Mouse (Mus musculus): Measurements from ENCODE around the gene Tmem145. TPM values are rescaled to one million over a fixed set of nuclear protein-coding genes. Genes with fewer than 3 reads are reported as not detected.
"Not testable (repeated sequence)": the region's sequence is repeated elsewhere in the genome, so short reads cannot be mapped to it uniquely, and the experiment has no call there.

The Tmem145 gene
- total RNA-seq (2021): 10 to 100 TPM; 23.0 to 25.0 TPM
- long read RNA-seq, transcript Tmem145-201 (15 exons, 2,298 nt): major isoform, 18 of 36 reads
- long read RNA-seq, partial matches to known transcripts: 4 of 36 reads
- long read RNA-seq, other reads (novel, unspliced or antisense): 13 of 36 reads

DNA sequence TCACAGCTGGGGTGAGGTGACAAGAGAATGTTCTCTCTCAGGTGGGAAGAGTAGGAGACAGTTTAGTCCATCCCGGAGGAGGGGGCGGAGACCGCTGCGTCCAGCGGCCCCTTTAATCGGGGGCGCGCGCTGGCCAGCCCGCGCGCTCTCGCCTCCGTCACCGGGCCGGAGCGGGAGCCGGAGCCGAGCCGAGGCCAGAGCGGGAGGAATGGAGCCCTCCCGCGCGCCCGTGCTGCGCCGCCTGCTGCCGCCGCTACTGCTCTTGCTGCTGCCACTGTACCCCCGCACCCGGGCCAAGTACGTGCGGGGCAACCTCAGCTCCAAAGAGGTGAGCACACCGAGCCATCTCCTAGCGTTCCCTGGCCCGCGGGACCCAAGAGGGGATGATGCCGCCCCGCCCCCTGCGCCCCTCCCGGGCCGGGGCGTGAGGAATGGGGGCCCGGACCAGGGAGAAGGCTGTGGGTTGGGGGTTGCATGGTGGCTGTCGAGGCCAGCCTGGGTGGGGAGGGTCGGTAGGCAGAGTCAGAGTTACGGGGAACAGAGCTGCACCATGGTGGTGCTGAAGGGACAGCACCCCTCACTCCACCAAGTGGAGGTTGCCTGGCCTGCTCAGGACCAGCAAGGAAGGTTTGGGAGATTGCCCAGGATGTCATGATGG, at the start of gene Tmem145:
Gene Tmem145, plus strand, starts transcription at position 151 of the 658 bp plus-strand sequence.
- DNase-seq (ENCODE audit: low spot score in 2 of 2): no peak

DNA sequence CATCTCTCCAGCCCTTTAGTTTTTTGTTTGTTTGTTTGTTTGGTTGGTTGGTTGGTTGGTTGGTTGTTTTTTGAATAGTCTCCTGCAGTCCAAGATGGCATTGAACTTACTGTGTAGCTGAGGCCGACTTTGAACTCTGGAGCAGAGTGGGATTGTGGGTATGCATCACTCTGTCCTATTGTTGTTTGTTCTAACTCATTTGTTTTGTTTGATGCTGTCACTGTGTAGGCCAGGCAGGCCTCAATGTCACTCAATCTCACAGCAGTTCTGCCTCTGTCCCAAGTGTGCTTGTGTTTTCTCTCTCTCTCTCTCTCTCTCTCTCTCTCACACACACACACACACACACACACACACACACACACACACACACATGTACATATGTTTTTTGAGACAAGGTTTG, 44.0 kb upstream of the Tmem145 start:
- no peak for DNase-seq (ENCODE audit: low spot score in 2 of 2)

DNA sequence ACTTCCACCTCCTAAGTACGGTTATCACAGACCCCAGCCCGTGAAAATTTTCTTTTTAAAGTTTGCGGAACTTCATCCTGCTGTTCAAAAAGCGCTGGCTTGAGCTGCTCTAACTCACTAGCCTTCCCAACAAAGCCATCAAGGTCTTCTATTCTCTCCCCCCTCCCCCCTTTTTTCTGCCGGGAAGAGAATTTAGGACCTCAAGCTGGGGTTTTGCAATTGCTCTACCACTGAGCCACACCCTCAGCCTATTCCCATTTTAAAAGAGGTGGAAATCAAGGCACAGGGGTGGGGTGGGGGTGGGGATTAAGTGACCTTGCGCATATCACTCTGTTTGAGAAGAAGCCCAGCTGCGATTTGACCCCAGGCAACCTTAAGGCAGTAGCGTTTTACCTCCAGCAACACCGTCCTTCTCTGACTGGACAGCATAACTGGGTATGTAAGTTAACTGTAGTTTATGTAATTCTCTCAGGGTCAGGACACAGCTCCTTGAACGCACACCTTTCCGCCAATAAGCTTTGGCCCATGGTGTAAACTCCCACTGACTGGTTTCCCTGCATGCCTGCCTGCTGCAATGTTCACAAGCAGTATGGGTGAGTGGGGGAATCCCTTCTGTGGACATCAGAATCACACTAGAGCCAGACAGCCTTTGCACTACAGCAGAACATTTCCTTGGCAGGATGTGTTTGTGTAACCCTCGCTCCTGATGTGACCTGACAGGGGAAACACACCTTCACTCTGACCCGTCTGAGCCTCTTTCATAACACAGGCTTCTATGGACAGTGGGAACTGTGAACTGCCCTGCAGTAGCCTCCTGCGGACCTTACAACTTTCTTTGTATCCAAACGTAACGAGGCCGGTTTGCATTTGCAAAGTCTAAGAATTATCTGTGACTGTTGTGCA, 41.7 kb upstream of the Tmem145 start:
- DNase-seq (ENCODE audit: low spot score in 2 of 2): no peak

DNA sequence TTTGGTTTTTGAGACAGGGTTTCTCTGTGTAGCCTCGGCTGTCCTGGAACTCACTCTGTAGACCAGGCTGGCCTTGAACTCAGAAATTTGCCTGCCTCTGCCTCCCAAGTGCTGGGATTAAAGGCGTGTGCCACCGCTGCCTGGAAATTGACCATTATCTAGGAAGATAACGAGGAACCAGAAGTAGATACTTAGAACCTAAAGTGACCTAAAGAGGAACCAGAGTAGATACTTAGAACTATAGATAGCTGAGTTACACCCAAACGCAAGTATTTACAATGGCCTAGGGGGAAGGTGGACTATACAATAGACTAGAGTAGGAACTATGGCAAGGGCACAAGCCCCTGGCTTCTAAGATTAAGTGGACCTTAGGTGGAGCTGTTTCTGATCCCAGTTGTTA, 40.2 kb upstream of the Tmem145 start:
- DNase-seq (ENCODE audit: low spot score in 2 of 2): not testable (repeated sequence)

DNA sequence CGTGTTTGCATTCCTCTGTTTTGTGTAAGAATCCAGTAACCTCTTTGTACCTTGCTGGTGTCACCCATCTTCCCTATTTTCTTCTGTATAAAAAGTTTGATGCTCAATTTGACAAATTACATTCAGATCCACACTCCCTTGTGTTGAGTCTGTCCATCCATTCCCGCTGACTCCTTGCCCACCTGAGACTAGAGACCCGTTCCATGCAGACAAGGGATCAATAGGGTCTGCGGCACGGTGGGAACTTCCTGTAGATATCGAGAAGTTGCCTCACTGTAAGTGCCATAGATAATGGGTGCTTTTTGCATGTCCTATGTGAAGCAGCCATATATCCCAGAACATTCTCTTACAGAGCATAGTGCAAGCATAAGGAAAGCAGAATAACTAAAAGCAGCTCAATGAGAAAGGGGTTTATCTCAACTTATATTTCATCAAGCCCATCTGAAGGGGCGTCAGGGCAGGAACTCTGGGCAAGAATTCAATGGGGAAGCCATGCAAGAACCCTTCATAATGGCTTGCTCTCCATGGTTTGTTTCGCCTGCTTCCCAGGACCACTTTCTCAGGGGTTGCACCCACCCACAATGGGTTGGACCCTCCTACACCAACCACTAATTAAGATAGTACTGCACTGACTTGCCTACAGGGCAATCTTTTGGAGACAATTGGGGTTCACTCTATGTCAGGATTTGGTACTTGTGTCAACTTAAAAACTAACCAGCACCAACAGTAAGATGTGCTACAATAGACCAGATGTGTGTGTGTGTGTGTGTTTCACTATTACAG, 39.5 kb upstream of the Tmem145 start:
- no peak for DNase-seq (ENCODE audit: low spot score in 2 of 2)

DNA sequence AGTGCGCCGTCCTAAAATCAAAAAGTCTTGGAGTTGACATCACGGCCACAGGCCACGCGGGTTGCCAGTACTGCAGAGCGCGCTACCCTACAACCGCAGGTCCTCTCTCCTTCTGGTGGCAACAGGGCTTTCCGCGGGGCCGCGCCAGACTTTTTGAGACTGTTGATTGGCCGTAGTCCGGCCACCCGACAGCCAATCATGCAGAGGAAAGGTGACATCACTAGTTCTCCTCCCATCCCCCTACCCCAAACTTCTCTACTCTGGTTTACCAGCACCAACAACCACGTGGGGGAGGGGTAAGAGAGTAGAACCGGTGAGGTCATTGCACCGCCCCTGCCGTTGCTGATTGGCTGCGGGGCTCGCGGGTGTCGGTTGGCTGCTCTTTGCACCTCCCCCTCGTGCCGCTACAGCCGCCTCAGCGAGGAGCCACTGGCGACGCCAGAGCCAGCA, 38.6 kb upstream of the Tmem145 start, which contains the start of gene Cic:
Gene Cic, plus strand, starts transcription at position 404 of the 450 bp plus-strand sequence.
- DNase-seq (ENCODE audit: low spot score in 2 of 2): peak; percentile 99 to 100

DNA sequence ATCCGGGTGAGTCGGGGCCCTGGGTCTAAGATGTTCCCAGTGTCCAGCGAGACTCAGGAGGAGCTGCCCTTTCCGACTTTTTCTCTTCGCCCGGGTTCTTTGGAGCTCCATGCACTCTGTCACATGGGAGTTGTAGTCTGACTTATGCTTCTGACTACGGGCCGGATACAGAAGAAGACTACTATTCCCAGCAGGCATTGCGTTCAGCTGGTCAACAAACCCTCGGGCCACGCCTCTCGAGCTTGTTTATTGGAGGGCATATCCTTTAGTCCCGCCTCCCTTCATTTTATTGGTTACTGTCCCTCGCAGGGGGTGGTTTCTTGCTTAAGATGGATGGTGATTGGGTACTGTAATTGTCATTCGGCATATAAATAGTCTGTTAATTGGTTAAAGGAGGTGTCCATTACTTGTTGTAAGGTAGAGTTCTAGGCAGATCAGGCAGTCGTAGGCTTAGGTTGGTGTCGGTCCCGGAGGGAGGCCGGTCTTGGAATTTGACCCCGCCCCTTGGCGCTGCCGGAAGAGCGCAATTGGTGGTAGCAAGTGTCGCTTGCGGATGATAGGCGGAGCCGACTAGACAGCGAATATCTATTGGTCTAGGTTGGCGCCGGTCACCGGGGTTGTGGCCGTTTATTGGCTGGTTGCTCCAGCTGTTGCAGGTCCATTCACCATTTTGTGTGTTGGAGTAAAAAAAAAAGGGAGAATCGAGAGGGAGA, 38.0 kb upstream of the Tmem145 start:
- DNase-seq (ENCODE audit: low spot score in 2 of 2): peak; percentile 99 to 100

DNA sequence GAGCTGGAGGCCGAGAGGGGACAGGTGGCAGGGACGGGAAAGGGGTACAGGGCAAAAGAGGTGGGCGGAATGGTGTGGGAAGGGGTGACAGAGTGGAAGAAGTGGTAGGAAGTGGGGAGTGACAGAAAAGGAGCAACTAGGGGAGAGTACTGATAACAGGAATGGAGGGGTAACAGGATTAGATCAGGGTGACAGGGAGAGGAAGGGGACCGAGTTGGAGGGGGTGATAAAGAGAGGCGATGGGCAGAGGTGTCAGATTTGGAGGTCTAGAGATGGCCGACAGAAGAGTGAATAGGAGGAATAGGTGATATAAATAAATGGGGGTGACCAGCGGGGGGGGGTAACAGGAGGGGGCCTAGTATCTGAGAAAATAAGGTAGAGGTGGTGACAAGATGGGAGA, 37.3 kb upstream of the Tmem145 start:
- DNase-seq (ENCODE audit: low spot score in 2 of 2): no peak

DNA sequence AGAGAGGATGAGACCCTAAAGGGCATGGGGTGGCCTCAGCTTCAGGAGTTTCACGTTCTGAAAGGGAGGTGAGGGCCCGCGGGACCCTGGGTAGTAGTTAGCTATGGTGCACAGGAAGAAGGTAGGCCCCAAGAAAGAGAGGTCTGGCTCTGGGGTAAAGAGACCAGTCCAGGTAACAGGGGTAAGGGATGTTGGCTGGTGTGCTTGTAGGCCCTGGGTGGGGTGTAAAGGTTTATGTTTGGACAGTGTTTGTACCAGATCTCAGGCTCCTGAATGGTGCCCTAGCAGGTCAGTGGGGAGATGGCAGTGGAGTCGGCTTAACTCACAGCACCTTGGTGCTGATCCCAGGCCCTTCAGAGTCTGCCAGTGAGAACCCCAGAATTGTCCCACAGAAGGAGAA, 36.9 kb upstream of the Tmem145 start:
- DNase-seq (ENCODE audit: low spot score in 2 of 2): no peak

DNA sequence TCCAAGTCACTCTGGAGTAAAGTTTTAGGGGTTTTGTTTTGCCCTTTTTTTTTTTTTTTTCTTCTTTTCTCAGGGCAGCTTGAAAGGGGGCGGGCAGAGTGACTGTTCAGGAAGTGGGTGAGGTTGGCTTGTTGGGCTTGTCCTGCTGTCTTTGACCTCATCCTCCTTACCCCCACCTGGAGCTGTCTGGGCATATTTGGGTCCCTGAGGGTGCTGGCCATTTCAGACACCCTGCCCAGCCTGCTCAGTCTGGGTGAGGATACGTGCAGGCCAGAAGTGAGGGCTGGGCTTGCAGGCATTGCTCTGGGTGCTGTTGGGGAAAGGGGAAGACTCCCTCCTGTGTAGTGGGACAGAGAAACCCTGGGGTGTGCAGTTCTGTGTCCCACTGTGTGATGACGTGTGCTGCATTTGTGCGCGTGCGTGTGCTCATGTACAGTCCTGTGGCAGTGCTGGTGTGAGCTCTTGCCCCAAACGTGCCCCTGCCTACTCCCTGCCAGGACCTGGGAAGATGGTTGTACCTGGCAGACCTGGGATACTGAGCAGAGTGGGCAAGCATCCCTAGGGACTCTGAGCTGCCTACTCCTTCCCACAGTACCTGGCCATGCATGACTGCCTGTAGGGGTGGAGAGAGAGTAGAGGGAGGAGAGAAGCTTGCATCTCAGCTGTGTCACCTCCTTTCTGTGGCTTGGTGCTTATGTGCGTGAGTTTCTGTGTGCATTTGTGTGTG, 36.2 kb upstream of the Tmem145 start:
- no peak for DNase-seq (ENCODE audit: low spot score in 2 of 2)

DNA sequence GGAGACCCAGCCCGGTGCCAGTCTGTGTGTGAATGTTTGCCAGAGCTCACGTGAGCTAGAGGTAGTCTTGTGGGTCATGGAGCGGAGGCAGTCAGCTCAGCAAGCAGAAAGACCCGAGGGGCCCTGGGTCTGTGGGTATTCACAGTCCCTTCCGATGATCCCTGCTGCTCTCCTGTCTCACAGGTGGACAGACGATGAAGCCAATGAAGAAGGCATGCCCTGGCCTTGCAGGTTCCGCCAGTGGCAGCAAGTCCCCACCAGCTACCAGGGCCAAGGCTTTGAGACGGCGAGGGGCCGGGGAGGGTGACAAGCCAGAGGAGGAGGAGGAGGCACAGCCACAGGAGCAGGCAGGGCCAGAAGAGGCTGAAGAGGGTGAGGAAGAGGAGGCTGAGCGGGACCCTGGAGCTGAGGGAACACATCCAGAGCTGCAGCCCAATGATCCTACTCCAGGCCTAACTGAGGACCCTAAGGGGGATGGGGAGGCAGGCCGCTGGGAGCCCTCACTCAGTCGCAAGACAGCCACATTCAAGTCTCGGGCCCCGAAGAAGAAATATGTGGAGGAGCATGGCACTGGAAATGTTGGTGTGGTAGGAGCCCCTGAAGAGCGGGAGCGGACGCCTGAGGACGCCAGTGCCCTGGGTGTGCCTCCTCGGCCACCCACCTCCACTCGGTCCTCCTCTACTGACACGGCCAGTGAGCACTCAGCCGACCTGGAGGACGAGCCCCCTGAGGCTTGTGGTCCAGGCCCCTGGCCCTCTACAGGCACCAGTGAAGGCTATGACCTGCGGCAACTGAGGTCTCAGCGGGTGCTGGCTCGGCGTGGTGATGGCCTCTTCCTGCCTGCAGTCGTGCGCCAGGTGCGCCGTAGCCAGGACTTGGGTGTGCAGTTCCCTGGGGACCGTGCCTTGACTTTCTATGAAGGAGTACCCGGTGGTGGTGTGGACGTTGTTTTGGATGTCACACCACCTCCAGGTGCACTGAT, 35.0 kb upstream of the Tmem145 start:
- no peak for DNase-seq (ENCODE audit: low spot score in 2 of 2)

DNA sequence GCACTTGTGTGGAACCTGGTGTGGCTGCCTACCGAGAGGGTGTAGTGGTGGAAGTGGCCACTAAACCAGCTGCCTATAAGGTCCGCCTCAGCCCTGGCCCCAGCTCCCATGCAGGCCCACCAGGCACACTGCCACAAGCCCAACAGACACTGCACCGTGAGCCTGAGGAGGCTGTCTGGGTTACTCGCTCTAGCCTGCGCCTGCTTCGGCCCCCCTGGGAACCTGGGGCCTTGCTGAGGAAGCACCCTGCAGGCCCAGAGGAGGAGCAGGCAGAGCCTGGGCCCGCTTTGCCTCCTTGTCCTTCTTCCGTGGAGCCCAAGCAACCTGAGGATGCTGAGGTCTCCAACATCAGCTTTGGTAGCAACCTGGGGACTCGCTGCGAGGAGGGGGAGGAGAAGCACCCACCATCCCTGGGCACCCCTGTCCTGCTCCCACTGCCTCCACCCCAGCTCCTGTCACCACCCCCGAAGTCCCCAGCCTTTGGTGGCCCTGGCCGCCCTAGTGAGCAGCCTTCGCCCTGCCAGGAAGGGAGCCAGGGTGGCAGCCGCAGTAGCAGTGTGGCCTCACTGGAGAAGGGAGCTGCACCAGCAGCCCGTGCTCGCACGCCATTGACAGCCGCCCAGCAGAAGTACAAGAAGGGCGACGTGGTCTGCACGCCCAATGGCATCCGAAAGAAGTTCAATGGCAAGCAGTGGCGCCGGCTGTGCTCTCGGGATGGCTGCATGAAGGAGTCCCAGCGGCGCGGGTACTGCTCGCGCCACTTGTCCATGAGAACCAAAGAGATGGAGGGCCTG, 34.1 kb upstream of the Tmem145 start:
- no peak for DNase-seq (ENCODE audit: low spot score in 2 of 2)

DNA sequence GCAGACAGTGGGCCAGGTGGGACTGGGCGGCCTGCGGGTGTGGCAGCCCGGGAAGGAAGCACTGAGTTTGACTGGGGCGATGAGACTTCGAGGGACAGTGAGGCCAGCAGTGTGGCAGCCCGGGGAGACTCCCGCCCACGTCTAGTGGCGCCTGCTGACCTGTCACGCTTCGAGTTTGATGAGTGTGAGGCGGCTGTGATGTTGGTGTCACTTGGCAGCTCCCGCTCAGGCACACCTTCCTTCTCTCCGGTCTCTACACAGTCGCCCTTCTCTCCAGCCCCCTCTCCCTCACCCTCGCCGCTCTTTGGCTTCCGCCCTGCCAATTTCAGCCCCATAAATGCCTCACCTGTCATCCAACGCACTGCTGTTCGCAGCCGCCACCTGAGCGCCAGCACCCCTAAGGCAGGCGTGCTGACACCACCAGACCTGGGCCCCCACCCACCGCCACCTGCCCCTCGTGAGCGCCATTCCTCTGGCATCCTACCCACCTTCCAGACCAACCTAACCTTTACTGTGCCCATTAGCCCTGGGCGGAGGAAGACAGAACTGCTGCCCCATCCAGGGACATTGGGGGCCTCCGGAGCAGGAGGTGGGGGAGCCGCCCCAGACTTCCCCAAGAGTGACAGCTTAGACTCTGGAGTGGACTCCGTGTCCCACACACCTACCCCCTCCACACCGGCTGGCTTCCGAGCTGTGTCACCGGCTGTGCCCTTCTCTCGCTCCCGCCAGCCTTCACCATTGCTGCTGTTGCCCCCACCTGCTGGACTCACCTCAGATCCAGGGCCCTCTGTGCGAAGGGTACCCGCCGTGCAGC, 33.3 kb upstream of the Tmem145 start:
- DNase-seq (ENCODE audit: low spot score in 2 of 2): no peak

DNA sequence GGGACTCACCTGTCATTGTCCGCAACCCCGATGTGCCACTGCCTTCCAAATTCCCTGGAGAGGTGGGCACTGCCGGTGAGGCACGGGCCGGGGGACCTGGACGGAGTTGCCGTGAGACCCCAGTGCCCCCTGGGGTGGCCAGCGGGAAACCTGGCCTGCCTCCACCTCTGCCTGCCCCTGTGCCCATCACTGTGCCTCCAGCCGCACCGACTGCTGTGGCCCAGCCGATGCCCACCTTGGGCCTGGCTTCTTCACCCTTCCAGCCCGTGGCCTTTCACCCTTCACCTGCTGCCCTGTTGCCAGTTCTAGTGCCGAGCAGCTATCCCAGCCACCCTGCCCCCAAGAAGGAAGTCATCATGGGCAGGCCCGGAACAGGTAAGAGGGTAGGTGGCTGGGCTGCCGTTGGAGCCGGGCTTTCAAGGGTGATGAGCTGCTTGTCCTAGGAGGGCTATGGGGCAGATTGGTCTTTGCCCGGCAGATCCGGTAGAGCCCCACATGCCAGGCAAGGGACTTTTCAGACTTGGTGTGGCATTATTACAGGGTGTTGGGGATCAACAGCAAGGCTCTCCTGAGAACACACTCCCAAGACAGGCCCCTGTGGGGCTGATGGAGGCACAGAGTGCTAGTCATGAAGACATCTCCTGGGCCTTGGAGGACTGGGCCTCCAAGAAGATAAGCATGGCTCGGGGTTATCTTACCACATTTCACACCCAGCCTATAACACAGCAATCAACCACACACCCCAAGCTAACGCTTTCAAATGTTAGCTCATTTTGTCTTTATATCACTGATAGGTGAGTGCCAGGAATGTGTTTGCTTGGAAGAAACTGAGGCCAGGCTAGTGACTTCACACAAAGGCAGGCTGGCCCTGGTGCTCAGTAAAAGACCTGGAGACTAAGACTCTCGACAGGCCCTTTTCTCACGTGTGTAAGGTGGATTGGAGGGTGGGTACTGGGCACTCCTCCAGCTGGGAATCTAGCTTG, 32.4 kb upstream of the Tmem145 start:
- DNase-seq (ENCODE audit: low spot score in 2 of 2): no peak

DNA sequence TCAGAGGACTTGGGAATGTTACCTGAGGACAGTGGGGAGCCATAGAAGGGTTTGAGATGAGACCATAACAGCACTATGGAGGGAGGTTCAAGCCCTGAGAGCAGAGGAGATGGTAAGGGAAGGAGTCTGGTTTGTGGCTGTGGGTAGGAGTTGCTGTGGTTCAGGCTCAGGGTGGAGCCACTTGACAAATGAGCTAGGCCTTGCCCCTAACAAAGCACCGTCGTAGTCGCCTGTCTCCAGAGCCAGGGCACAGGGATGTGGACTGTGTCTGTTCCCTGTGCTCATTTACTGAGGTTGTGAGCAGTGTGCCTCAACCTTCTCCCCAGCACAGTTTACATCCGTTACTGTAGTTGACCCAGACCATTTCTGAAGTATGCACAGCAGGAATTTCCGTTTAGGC, 31.3 kb upstream of the Tmem145 start:
- DNase-seq (ENCODE audit: low spot score in 2 of 2): no peak

DNA sequence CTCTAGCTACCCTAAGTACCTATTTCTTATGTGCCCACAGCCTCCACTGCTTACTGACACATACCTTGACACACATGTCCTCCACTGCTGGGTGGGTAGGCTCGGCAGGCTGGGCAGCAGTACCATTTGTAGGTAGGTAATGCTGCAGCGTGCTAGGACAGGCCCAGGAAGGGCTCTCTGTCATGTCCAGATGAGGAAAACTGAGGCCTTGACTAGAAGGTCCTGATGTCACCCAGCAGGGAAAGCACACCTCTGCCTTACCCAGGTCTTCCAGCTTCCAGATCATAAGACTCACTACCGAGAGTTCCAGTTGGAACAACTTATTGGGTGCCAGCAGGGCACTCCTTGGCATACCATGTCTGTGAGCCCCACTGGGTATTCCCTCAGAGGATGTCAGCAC, 30.9 kb upstream of the Tmem145 start:
- DNase-seq (ENCODE audit: low spot score in 2 of 2): no peak

Data from layer of hippocampus, adult 18-20 months (tissue).